Mouse (Mus musculus): ENCODE data around the gene Ick. TPM values are rescaled to one million over a fixed set of nuclear protein-coding genes. Genes with fewer than 3 reads are reported as not detected.
A peak's percentile ranks its signal among the peaks of the same experiment; 100 is the strongest.

The Ick gene
- polyA plus RNA-seq, 1 experiment from 2014 or later, result 40.6 TPM

- Histone ChIP-seq H3K4me1 (no peaks in the 10 kb centered on the region), H3K36me3 (replicated peaks) (peaks cover 53% of the 10 kb centered on the region), H3K27me3 (replicated peaks; ENCODE audit: low read depth, poor library complexity, severe bottlenecking) (no peaks in the 10 kb centered on the region), H3K9me3 (no peaks in the 10 kb centered on the region), H3K4me3 (no peak overlapping the region), H3K27ac (replicated peaks) (no peak overlapping the region)
- 90% methylated on average over 9 of the region's 9 CpGs for WGBS
- DNase-seq (ENCODE audit: low spot score), result no peak
These were observed 21.2 kb upstream of the Ick start for GRCm38 (mm10) chr9:78087751-78088150.

GRCm38 (mm10) chr9:78088521-78088920 is 20.5 kb upstream of the Ick start:
- no peak overlapping the region for H3K4me3 ChIP-seq
- H3K36me3 ChIP-seq (replicated peaks), result peaks cover 53% of the 10 kb centered on the region
- H3K27ac ChIP-seq (replicated peaks), result no peak overlapping the region
- H3K9me3 ChIP-seq, result no peaks in the 10 kb centered on the region
- no peak for DNase-seq (ENCODE audit: low spot score)
- WGBS, result 75% methylated on average over 4 of the region's 4 CpGs
- H3K4me1 ChIP-seq, result no peaks in the 10 kb centered on the region
- H3K27me3 ChIP-seq (replicated peaks; ENCODE audit: low read depth, poor library complexity, severe bottlenecking), result no peaks in the 10 kb centered on the region

- DNase-seq (ENCODE audit: low spot score), result no peak
- peaks cover 49% of the 10 kb centered on the region for H3K36me3 ChIP-seq (replicated peaks)
- H3K9me3 ChIP-seq, result no peaks in the 10 kb centered on the region
- no peak overlapping the region for H3K4me3 ChIP-seq
- no peaks in the 10 kb centered on the region for H3K4me1 ChIP-seq
- no peak overlapping the region for H3K27ac ChIP-seq (replicated peaks)
- no peaks in the 10 kb centered on the region for H3K27me3 ChIP-seq (replicated peaks; ENCODE audit: low read depth, poor library complexity, severe bottlenecking)
- WGBS, result 81% methylated on average over 7 of the region's 7 CpGs
These were observed 20.0 kb upstream of the Ick start for GRCm38 (mm10) chr9:78088971-78089370.

GRCm38 (mm10) chr9:78089906-78090305 is 19.1 kb upstream of the Ick start:
- WGBS, result 88% methylated on average over 1 of the region's 1 CpGs
- H3K27me3 ChIP-seq (replicated peaks; ENCODE audit: low read depth, poor library complexity, severe bottlenecking), result no peaks in the 10 kb centered on the region
- H3K4me3 ChIP-seq, result no peak overlapping the region
- no peak overlapping the region for H3K27ac ChIP-seq (replicated peaks)
- DNase-seq (ENCODE audit: low spot score), result no peak
- no peaks in the 10 kb centered on the region for H3K4me1 ChIP-seq
- H3K9me3 ChIP-seq, result no peaks in the 10 kb centered on the region
- H3K36me3 ChIP-seq (replicated peaks), result peaks cover 45% of the 10 kb centered on the region

- 91% methylated on average over 3 of the region's 3 CpGs for WGBS
- H3K36me3 ChIP-seq (replicated peaks), result peaks cover 45% of the 10 kb centered on the region
- no peaks in the 10 kb centered on the region for H3K4me1 ChIP-seq
- no peak overlapping the region for H3K4me3 ChIP-seq
- H3K27ac ChIP-seq (replicated peaks), result no peak overlapping the region
- no peak for DNase-seq (ENCODE audit: low spot score)
- H3K9me3 ChIP-seq, result no peaks in the 10 kb centered on the region
- no peaks in the 10 kb centered on the region for H3K27me3 ChIP-seq (replicated peaks; ENCODE audit: low read depth, poor library complexity, severe bottlenecking)
These were observed 18.4 kb upstream of the Ick start for GRCm38 (mm10) chr9:78090596-78090995.

- DNase-seq (ENCODE audit: low spot score), result no peak
- Histone ChIP-seq H3K27me3 (replicated peaks; ENCODE audit: low read depth, poor library complexity, severe bottlenecking) (no peaks in the 10 kb centered on the region), H3K27ac (replicated peaks) (no peak overlapping the region), H3K4me1 (no peaks in the 10 kb centered on the region), H3K9me3 (peaks cover 7% of the 10 kb centered on the region; the same call in 1 of the 2 replicates), H3K4me3 (no peak overlapping the region), H3K36me3 (replicated peaks) (peaks cover 76% of the 10 kb centered on the region)
- 94% methylated on average over 12 of the region's 12 CpGs for WGBS
These were observed 13.3 kb upstream of the Ick start for GRCm38 (mm10) chr9:78095686-78096085.

GRCm38 (mm10) chr9:78096376-78096775 is 12.6 kb upstream of the Ick start:
- Histone ChIP-seq H3K36me3 (replicated peaks) (peaks cover 79% of the 10 kb centered on the region), H3K27me3 (replicated peaks; ENCODE audit: low read depth, poor library complexity, severe bottlenecking) (no peaks in the 10 kb centered on the region), H3K9me3 (peaks cover 7% of the 10 kb centered on the region; the same call in 1 of the 2 replicates), H3K27ac (replicated peaks) (no peak overlapping the region), H3K4me3 (no peak overlapping the region), H3K4me1 (no peaks in the 10 kb centered on the region)
- no peak for DNase-seq (ENCODE audit: low spot score)
- WGBS, result 97% methylated on average over 6 of the region's 6 CpGs

GRCm38 (mm10) chr9:78100956-78101355 is 8.0 kb upstream of the Ick start:
- Histone ChIP-seq H3K9me3 (peaks cover 7% of the 10 kb centered on the region; the same call in 1 of the 2 replicates), H3K36me3 (replicated peaks) (peaks cover 65% of the 10 kb centered on the region), H3K4me3 (no peak overlapping the region), H3K4me1 (0 out of 2 replicates have a peak, but pooled peaks cover 2% of the 10 kb centered on the region), H3K27me3 (replicated peaks; ENCODE audit: low read depth, poor library complexity, severe bottlenecking) (no peaks in the 10 kb centered on the region), H3K27ac (replicated peaks) (no peak overlapping the region)
- no peak for DNase-seq (ENCODE audit: low spot score)
- 84% methylated on average over 5 of the region's 5 CpGs for WGBS

GRCm38 (mm10) chr9:78101431-78101830 is 7.6 kb upstream of the Ick start:
- WGBS, result 78% methylated on average over 4 of the region's 4 CpGs
- Histone ChIP-seq H3K9me3 (peaks cover 6% of the 10 kb centered on the region; the same call in 1 of the 2 replicates), H3K27ac (replicated peaks) (no peak overlapping the region), H3K4me3 (no peak overlapping the region), H3K4me1 (0 out of 2 replicates have a peak, but pooled peaks cover 2% of the 10 kb centered on the region), H3K27me3 (replicated peaks; ENCODE audit: low read depth, poor library complexity, severe bottlenecking) (no peaks in the 10 kb centered on the region), H3K36me3 (replicated peaks) (peaks cover 60% of the 10 kb centered on the region)
- no peak for DNase-seq (ENCODE audit: low spot score)

- Histone ChIP-seq H3K27ac (replicated peaks) (no peak overlapping the region), H3K4me1 (peaks cover 18% of the 10 kb centered on the region), H3K27me3 (replicated peaks; ENCODE audit: low read depth, poor library complexity, severe bottlenecking) (no peaks in the 10 kb centered on the region), H3K4me3 (no peak overlapping the region), H3K9me3 (no peaks in the 10 kb centered on the region), H3K36me3 (replicated peaks) (peaks cover 34% of the 10 kb centered on the region)
- no peak for DNase-seq (ENCODE audit: low spot score)
- 88% methylated on average over 8 of the region's 8 CpGs for WGBS
These were observed 4.9 kb upstream of the Ick start for GRCm38 (mm10) chr9:78103965-78104560.

GRCm38 (mm10) chr9:78104973-78105372 is 4.0 kb upstream of the Ick start:
- 91% methylated on average over 6 of the region's 6 CpGs for WGBS
- no peak overlapping the region for H3K27ac ChIP-seq (replicated peaks)
- no peaks in the 10 kb centered on the region for H3K27me3 ChIP-seq (replicated peaks; ENCODE audit: low read depth, poor library complexity, severe bottlenecking)
- no peaks in the 10 kb centered on the region for H3K9me3 ChIP-seq
- peaks cover 24% of the 10 kb centered on the region for H3K4me1 ChIP-seq
- no peak overlapping the region for H3K4me3 ChIP-seq
- no peak for DNase-seq (ENCODE audit: low spot score)
- peaks cover 25% of the 10 kb centered on the region for H3K36me3 ChIP-seq (replicated peaks)

- peaks cover 24% of the 10 kb centered on the region for H3K4me1 ChIP-seq
- no peak for DNase-seq (ENCODE audit: low spot score)
- no peak overlapping the region for H3K27ac ChIP-seq (replicated peaks)
- H3K4me3 ChIP-seq, result no peak overlapping the region
- no peaks in the 10 kb centered on the region for H3K9me3 ChIP-seq
- H3K27me3 ChIP-seq (replicated peaks; ENCODE audit: low read depth, poor library complexity, severe bottlenecking), result no peaks in the 10 kb centered on the region
- WGBS, result 89% methylated on average over 6 of the region's 6 CpGs
- H3K36me3 ChIP-seq (replicated peaks), result peaks cover 19% of the 10 kb centered on the region
These were observed 3.5 kb upstream of the Ick start for GRCm38 (mm10) chr9:78105501-78105932.

GRCm38 (mm10) chr9:78106821-78107220 is 2.2 kb upstream of the Ick start:
- Histone ChIP-seq H3K27ac (replicated peaks) (no peak overlapping the region), H3K4me1 (peaks cover 24% of the 10 kb centered on the region), H3K27me3 (replicated peaks; ENCODE audit: low read depth, poor library complexity, severe bottlenecking) (no peaks in the 10 kb centered on the region), H3K36me3 (replicated peaks) (peaks cover 11% of the 10 kb centered on the region), H3K9me3 (no peaks in the 10 kb centered on the region), H3K4me3 (peak overlapping the region; percentile 97; the same call in 1 of the 2 replicates)
- no peak for DNase-seq (ENCODE audit: low spot score)
- WGBS, result 61% methylated on average over 4 of the region's 4 CpGs

Measured in embryonic facial prominence, embryonic 10.5 days (tissue).